Mouse (Mus musculus) midbrain, postnatal 0 days (tissue): ENCODE results near the gene Olfr11. TPM values are rescaled to one million over a fixed set of nuclear protein-coding genes. Genes with fewer than 3 reads are reported as not detected.
A peak's percentile ranks its signal among the peaks of the same experiment; 100 is the strongest.

Source experiments
- ATAC-seq: fragments of 200-750 bp; cut with Nextera tagmentation; 2 replicates; pipeline ENCODE4 v1.8.0; 2017; ENCODE audit warnings: moderate number of reproducible peaks, mild to moderate bottlenecking, moderate TSS enrichment, moderate library complexity; ENCODE audit not compliant: low FRiP score
- DNase-seq: peaks from one replicate; pipeline ENCODE4 v3.0.0-alpha.2; 2015; ENCODE audit warnings: low spot score
- H3K27ac ChIP-seq: fragments of 300-500 bp; sonication (generic); 2 replicates; pipeline ENCODE4 v1.5.1; 2014; ENCODE audit warnings: low read depth, mild to moderate bottlenecking, low read length, mixed read lengths
- H3K27me3 ChIP-seq: fragments of 300-500 bp; sonication (generic); 2 replicates; pipeline ENCODE4 v1.6.1; 2014; ENCODE audit warnings: low read length, control low read depth, mixed read lengths; ENCODE audit not compliant: insufficient read depth
- H3K36me3 ChIP-seq: fragments of 300-500 bp; sonication (generic); 2 replicates; pipeline ENCODE4 v1.6.1; 2014; ENCODE audit warnings: low read length, control low read depth, mixed read lengths; ENCODE audit not compliant: insufficient read depth
- H3K4me1 ChIP-seq: fragments of 300-500 bp; sonication (generic); 2 replicates; pipeline ENCODE4 v1.6.1; 2014; ENCODE audit warnings: mild to moderate bottlenecking, control low read depth, antibody characterized with exemption, low read length, mixed read lengths; ENCODE audit not compliant: insufficient read depth
- H3K4me2 ChIP-seq: fragments of 300-500 bp; sonication (generic); 2 replicates; pipeline ENCODE4 v1.6.1; 2014; ENCODE audit warnings: low read depth, mild to moderate bottlenecking, low read length, mixed read lengths; ENCODE audit not compliant: poor library complexity, severe bottlenecking
- H3K4me3 ChIP-seq: fragments of 300-500 bp; sonication (generic); 2 replicates; pipeline ENCODE4 v1.5.1; 2014; ENCODE audit warnings: low read depth, mild to moderate bottlenecking, low read length, moderate library complexity
- H3K9ac ChIP-seq: fragments of 300-500 bp; sonication (generic); replicated peaks from 2 replicates; pipeline ENCODE4 v1.6.1; 2014; ENCODE audit warnings: mild to moderate bottlenecking, low read length, moderate library complexity, mixed read lengths; ENCODE audit not compliant: poor library complexity, severe bottlenecking
- H3K9me3 ChIP-seq: fragments of 300-500 bp; sonication (generic); 2 replicates; pipeline ENCODE4 v1.6.1; 2016; ENCODE audit warnings: low read length, control low read depth
- CTCF ChIP-seq: IDR thresholded peaks from 2 replicates; pipeline ENCODE4 v1.5.1; 2016; ENCODE audit warnings: antibody characterized with exemption, mild to moderate bottlenecking
- WGBS: fragments of 180-500 bp; shearing (Covaris S2); extraction: QIAGEN DNeasy Blood & Tissue Kit; methylation state at CpG from one replicate; pipeline ENCODE4 v1.1.7; 2014; 5-methylcytosine and 5-hydroxymethylcytosine counted together
- polyA plus RNA-seq: library from polyadenylated mRNA; unstranded; fragments of >200 nt; fragmentation: Nextera tagmentation; extraction: Ambion mirVana; gene quantifications from 2 replicates; pipeline ENCODE4 v1.2.1, GENCODE M21; 2015
- total RNA-seq: library from RNA; depleted of rRNA; stranded (reverse); fragments of >200 nt; gene quantifications from 2 replicates; pipeline ENCODE4 v1.2.3, GENCODE M21; 2014; rRNA removed

The Olfr11 gene
- total RNA-seq (not detected in 2 replicates), polyA plus RNA-seq (not detected in 2 replicates)

DNA sequence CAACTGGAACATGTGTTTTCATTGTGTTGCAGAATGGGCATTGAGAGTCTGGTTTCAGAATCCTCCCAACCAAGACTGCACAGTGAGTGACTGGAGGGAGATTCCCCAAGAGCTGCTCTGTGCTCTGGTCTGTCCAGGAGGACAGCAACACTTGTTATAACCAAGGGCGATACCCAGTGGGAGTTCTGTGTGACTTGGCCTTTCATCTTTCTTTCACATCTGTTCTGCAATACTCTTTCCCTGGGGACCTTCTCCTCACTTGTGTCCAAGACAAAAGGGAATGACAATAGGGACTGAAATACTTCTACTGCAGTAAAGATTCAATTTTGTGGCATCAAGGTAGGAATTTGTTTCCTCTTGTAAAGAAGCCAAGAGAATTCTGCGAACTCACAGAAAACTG lies at the start of gene Olfr11:
Olfr11 (minus strand) TSS at position 101 of the 400 bp plus-strand sequence.
- no peak for ATAC-seq
- WGBS, result 65% methylated on average over 2 of the region's 2 CpGs

DNA sequence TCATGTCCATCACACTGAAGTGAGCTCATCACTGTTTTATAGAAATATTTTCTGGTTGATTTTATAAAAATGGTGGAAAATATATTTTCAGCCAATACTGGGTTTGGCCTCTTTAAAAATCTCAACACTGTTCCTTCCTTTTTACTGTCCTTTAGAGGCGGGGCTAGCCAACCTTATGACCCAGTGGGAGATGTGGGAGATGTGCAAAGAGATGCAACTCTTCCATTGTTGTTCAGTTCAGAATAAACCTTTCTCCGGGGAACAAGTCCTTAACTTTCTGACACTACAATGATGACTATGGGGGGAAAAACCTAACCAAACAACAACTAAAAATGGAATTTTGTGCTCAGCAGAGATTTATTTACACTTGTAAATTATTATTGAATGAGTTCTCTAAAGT lies 35.0 kb upstream of the Olfr11 start, which contains the start of gene Olfr1360:
Olfr1360 (minus strand) TSS at position 101 of the 400 bp plus-strand sequence.
- WGBS, result 85% methylated on average over 2 of the region's 2 CpGs
- H3K9me3 ChIP-seq, result no peaks in the 10 kb centered on the region
- H3K9ac ChIP-seq, result no peak within 1 kb of the TSS
- H3K27ac ChIP-seq, result no peak within 1 kb of the TSS
- no peak for ATAC-seq
- DNase-seq, result no peak
- no peaks in the 10 kb centered on the region for H3K27me3 ChIP-seq
- no peak within 1 kb of the TSS for H3K4me3 ChIP-seq
- TF ChIP-seq CTCF, result no peak
- H3K4me1 ChIP-seq, result no peaks in the 10 kb centered on the region
- H3K36me3 ChIP-seq, result no peaks in the 10 kb centered on the region
- H3K4me2 ChIP-seq, result no peak within 1 kb of the TSS

More for the DNA sequence above, at the start of gene Olfr11:
- H3K27ac ChIP-seq, result no peak within 1 kb of the TSS
- H3K4me1 ChIP-seq, result no peaks in the 10 kb centered on the region
- no peak within 1 kb of the TSS for H3K4me3 ChIP-seq
- DNase-seq, result no peak
- H3K27me3 ChIP-seq, result no peaks in the 10 kb centered on the region
- H3K36me3 ChIP-seq, result no peaks in the 10 kb centered on the region
- no peak within 1 kb of the TSS for H3K9ac ChIP-seq
- no peak within 1 kb of the TSS for H3K4me2 ChIP-seq
- TF ChIP-seq CTCF, result no peak
- H3K9me3 ChIP-seq, result no peaks in the 10 kb centered on the region

DNA sequence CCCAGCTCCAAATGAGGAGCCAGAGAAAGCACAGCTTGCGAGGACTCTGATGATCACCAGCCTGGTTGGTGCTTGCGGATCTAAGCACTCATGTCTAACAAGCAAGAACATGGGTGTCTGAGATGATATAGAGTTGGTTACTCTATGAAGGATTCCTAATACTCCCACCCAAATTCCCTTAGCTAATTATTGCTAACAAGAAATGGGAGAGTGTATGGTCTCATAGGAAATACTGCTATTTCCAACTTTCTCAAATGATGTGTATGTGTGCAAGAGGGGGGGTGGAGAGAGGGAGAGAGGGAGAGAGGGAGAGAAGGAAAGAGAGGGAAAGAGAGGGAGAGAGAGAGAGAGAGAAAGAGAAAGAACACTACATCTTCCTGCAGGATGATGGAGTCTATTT lies 21.0 kb upstream of the Olfr11 start, which contains the start of gene Olfr1361:
Olfr1361 (minus strand) TSS at position 101 of the 400 bp plus-strand sequence.
- ATAC-seq (no peak), DNase-seq (no peak)
- no peak within 1 kb of the TSS for H3K9ac ChIP-seq
- no peak for TF ChIP-seq CTCF
- H3K36me3 ChIP-seq, result no peaks in the 10 kb centered on the region
- H3K4me2 ChIP-seq, result no peak within 1 kb of the TSS
- H3K27me3 ChIP-seq, result no peaks in the 10 kb centered on the region
- H3K27ac ChIP-seq, result no peak within 1 kb of the TSS
- WGBS, result 75% methylated on average over 2 of the region's 2 CpGs
- no peaks in the 10 kb centered on the region for H3K4me1 ChIP-seq
- H3K4me3 ChIP-seq, result no peak within 1 kb of the TSS
- no peaks in the 10 kb centered on the region for H3K9me3 ChIP-seq

DNA sequence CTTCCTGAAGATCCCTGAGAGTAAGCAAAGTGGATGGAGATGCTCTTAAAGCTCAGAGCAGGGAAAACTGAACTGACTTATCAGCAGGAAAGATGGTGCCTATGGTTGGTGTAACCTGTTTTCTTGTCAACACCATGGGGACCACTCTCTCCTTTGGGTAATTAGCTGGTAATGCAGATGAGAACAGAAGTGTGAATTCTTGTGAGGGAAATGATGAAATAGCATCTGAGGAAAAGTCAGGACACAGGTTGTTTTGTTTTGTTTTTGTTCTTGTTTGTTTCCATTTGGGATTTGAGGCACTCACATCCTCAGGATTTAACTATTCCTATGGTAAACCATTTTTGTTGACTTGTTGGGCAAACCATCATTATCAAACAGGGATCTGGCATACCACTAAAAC lies 28.4 kb downstream of the Olfr11 start, which contains the start of gene Olfr1362:
Olfr1362 (minus strand) TSS at position 101 of the 400 bp plus-strand sequence.
- Histone ChIP-seq H3K4me3 (no peak within 1 kb of the TSS), H3K36me3 (no peaks in the 10 kb centered on the region), H3K27ac (no peak within 1 kb of the TSS), H3K4me2 (no peak within 1 kb of the TSS), H3K27me3 (no peaks in the 10 kb centered on the region), H3K9me3 (no peaks in the 10 kb centered on the region), H3K9ac (no peak within 1 kb of the TSS), H3K4me1 (no peaks in the 10 kb centered on the region)
- no peak for TF ChIP-seq CTCF
- ATAC-seq, result no peak
- no peak for DNase-seq

DNA sequence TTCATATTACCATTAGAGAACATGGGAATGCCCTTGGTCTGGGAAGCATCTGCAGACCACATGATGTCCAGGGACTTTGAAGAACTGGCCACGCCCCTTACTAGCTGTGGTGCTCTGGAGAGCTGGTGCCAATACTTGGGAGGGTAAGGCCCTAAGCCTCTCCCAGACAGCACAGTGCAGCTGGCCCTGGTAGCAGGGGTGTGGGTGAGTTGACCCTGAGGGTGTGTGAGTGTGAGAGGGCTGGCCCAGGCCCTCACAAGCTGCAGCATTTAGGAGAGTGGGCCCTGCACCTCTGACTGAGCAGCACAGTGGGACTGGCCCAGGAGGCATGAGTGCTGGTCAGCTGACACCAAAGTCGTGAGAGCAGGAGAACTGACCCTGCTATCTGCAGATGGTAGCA lies 50.7 kb downstream of the Olfr11 start:
- Histone ChIP-seq H3K4me1 (no peaks in the 10 kb centered on the region), H3K9ac (no peak overlapping the region), H3K27ac (no peak overlapping the region), H3K9me3 (no peaks in the 10 kb centered on the region), H3K4me3 (no peak overlapping the region), H3K4me2 (no peak overlapping the region), H3K27me3 (no peaks in the 10 kb centered on the region), H3K36me3 (no peaks in the 10 kb centered on the region)
- ATAC-seq (0 out of 2 replicates have a peak, but pooled peaks have one; percentile 23), DNase-seq (no peak)
- no peak for TF ChIP-seq CTCF
- whole genome bisulfite sequencing, result 64% methylated on average over 2 of the region's 2 CpGs

Other genes with a start within 250 kb of the Olfr11 start
Only the 30 nearest of the 34 such genes appear.
- gene Zscan26, start 188.8 kb downstream of the Olfr11 start, total RNA-seq, result 22.6 and 25.8 TPM in 2 replicates
- 19.4 and 20.1 TPM in 2 replicates for gene Zscan26, start 188.8 kb downstream of the Olfr11 start, polyA plus RNA-seq
- 0.19 and 0.60 TPM in 2 replicates for gene Nkapl, start 174.0 kb downstream of the Olfr11 start, total RNA-seq
- 2.0 and 2.5 TPM in 2 replicates for gene Nkapl, start 174.0 kb downstream of the Olfr11 start, polyA plus RNA-seq
- gene Zkscan4, start 163.6 kb downstream of the Olfr11 start, total RNA-seq, result 7.8 and 10.0 TPM in 2 replicates
- 6.7 and 6.9 TPM in 2 replicates for gene Zkscan4, start 163.6 kb downstream of the Olfr11 start, polyA plus RNA-seq
- not detected in 2 replicates for gene Gm10065, start 163.1 kb downstream of the Olfr11 start, total RNA-seq
- not detected in 2 replicates for gene Gm10065, start 163.1 kb downstream of the Olfr11 start, polyA plus RNA-seq
- gene AK157302, start 147.3 kb downstream of the Olfr11 start, total RNA-seq, result 0.22 and 0.28 TPM in 2 replicates
- 0.49 and 0.74 TPM in 2 replicates for gene AK157302, start 147.3 kb downstream of the Olfr11 start, polyA plus RNA-seq
- 6.7 and 16.8 TPM in 2 replicates for gene Gm11273, start 141.1 kb downstream of the Olfr11 start, total RNA-seq
- gene Gm11273, start 141.1 kb downstream of the Olfr11 start, polyA plus RNA-seq, result 6.4 and 10.6 TPM in 2 replicates
- gene Zkscan8, start 111.4 kb downstream of the Olfr11 start, total RNA-seq, result 6.9 and 10.6 TPM in 2 replicates
- 1.4 and 1.9 TPM in 2 replicates for gene Zkscan8, start 111.4 kb downstream of the Olfr11 start, polyA plus RNA-seq
- gene Olfr1366, start 99.7 kb downstream of the Olfr11 start, total RNA-seq, result not detected in 2 replicates
- gene Olfr1366, start 99.7 kb downstream of the Olfr11 start, polyA plus RNA-seq, result 0.05 and 0.12 TPM in 2 replicates
- not detected in 2 replicates for gene Olfr1535, start 82.6 kb downstream of the Olfr11 start, total RNA-seq
- gene Olfr1535, start 82.6 kb downstream of the Olfr11 start, polyA plus RNA-seq, result 0.07 and 0.10 TPM in 2 replicates
- gene Olfr1364, start 60.8 kb downstream of the Olfr11 start, total RNA-seq, result not detected in 2 replicates
- not detected in 2 replicates for gene Olfr1364, start 60.8 kb downstream of the Olfr11 start, polyA plus RNA-seq
- not detected in 2 replicates for gene Olfr1362, start 28.5 kb downstream of the Olfr11 start, total RNA-seq
- gene Olfr1362, start 28.5 kb downstream of the Olfr11 start, polyA plus RNA-seq, result not detected in 2 replicates
- gene Olfr1361, start 20.9 kb upstream of the Olfr11 start, total RNA-seq, result not detected in 2 replicates
- gene Olfr1361, start 20.9 kb upstream of the Olfr11 start, polyA plus RNA-seq, result not detected in 2 replicates
- gene Olfr1360, start 34.9 kb upstream of the Olfr11 start, total RNA-seq, result not detected in 2 replicates
- not detected in 2 replicates for gene Olfr1360, start 34.9 kb upstream of the Olfr11 start, polyA plus RNA-seq
- gene Olfr1359, start 55.6 kb upstream of the Olfr11 start, total RNA-seq, result not detected in 2 replicates
- gene Olfr1359, start 55.6 kb upstream of the Olfr11 start, polyA plus RNA-seq, result not detected in 2 replicates
- 87.0 and 175 TPM in 2 replicates for gene Hist1h2bl, start 73.6 kb upstream of the Olfr11 start, total RNA-seq
- not detected in 2 replicates for gene Hist1h2bl, start 73.6 kb upstream of the Olfr11 start, polyA plus RNA-seq
- 253 and 398 TPM in 2 replicates for gene Hist1h2ai, start 73.9 kb upstream of the Olfr11 start, total RNA-seq
- gene Hist1h2ai, start 73.9 kb upstream of the Olfr11 start, polyA plus RNA-seq, result 3.2 and 3.5 TPM in 2 replicates
- 258 and 532 TPM in 2 replicates for gene Hist1h3h, start 75.1 kb upstream of the Olfr11 start, total RNA-seq
- gene Hist1h3h, start 75.1 kb upstream of the Olfr11 start, polyA plus RNA-seq, result 2.0 TPM in 1 of 2 replicates, not detected in the other
- 201 and 468 TPM in 2 replicates for gene Hist1h2bm, start 79.5 kb upstream of the Olfr11 start, total RNA-seq
- gene Hist1h2bm, start 79.5 kb upstream of the Olfr11 start, polyA plus RNA-seq, result 0.39 and 0.51 TPM in 2 replicates
- gene Hist1h4j, start 92.5 kb upstream of the Olfr11 start, total RNA-seq, result 304 and 479 TPM in 2 replicates
- gene Hist1h4j, start 92.5 kb upstream of the Olfr11 start, polyA plus RNA-seq, result 0.32 TPM in 1 of 2 replicates, not detected in the other
- gene Hist1h4k, start 108.0 kb upstream of the Olfr11 start, total RNA-seq, result 386 and 434 TPM in 2 replicates
- gene Hist1h4k, start 108.0 kb upstream of the Olfr11 start, polyA plus RNA-seq, result 0.80 and 2.1 TPM in 2 replicates
- gene Hist1h2ak, start 111.3 kb upstream of the Olfr11 start, total RNA-seq, result 254 and 276 TPM in 2 replicates
- 2.4 and 4.6 TPM in 2 replicates for gene Hist1h2ak, start 111.3 kb upstream of the Olfr11 start, polyA plus RNA-seq
- gene Hist1h2bn, start 111.6 kb upstream of the Olfr11 start, total RNA-seq, result 212 and 326 TPM in 2 replicates
- gene Hist1h2bn, start 111.6 kb upstream of the Olfr11 start, polyA plus RNA-seq, result not detected in 2 replicates
- 54.7 and 116 TPM in 2 replicates for gene Hist1h1b, start 138.1 kb upstream of the Olfr11 start, total RNA-seq
- gene Hist1h1b, start 138.1 kb upstream of the Olfr11 start, polyA plus RNA-seq, result 2.0 TPM in 2 replicates
- gene Hist1h3i, start 140.9 kb upstream of the Olfr11 start, total RNA-seq, result 282 and 525 TPM in 2 replicates
- 8.2 and 10.0 TPM in 2 replicates for gene Hist1h3i, start 140.9 kb upstream of the Olfr11 start, polyA plus RNA-seq
- gene Hist1h2an, start 144.7 kb upstream of the Olfr11 start, total RNA-seq, result 145 and 318 TPM in 2 replicates
- gene Hist1h2an, start 144.7 kb upstream of the Olfr11 start, polyA plus RNA-seq, result not detected in 2 replicates
- gene Hist1h2bp, start 144.9 kb upstream of the Olfr11 start, total RNA-seq, result 41.9 and 77.2 TPM in 2 replicates
- gene Hist1h2bp, start 144.9 kb upstream of the Olfr11 start, polyA plus RNA-seq, result 0.48 and 0.76 TPM in 2 replicates
- 213 and 311 TPM in 2 replicates for gene Hist1h2bq, start 167.7 kb upstream of the Olfr11 start, total RNA-seq
- 2.7 and 3.8 TPM in 2 replicates for gene Hist1h2bq, start 167.7 kb upstream of the Olfr11 start, polyA plus RNA-seq
- gene Hist1h2ao, start 167.9 kb upstream of the Olfr11 start, total RNA-seq, result not detected in 2 replicates
- not detected in 2 replicates for gene Hist1h2ao, start 167.9 kb upstream of the Olfr11 start, polyA plus RNA-seq
- 2.3 TPM in 1 of 2 replicates, not detected in the other for gene Hist1h4m, start 169.2 kb upstream of the Olfr11 start, total RNA-seq
- gene Hist1h4m, start 169.2 kb upstream of the Olfr11 start, polyA plus RNA-seq, result 1.8 TPM in 1 of 2 replicates, not detected in the other
- gene Hist1h4n, start 189.7 kb upstream of the Olfr11 start, total RNA-seq, result 1,387 and 1,972 TPM in 2 replicates
- 1.7 and 2.3 TPM in 2 replicates for gene Hist1h4n, start 189.7 kb upstream of the Olfr11 start, polyA plus RNA-seq